ENCODE assay signal across 27 mouse cellular contexts in the genomic region with DNA sequence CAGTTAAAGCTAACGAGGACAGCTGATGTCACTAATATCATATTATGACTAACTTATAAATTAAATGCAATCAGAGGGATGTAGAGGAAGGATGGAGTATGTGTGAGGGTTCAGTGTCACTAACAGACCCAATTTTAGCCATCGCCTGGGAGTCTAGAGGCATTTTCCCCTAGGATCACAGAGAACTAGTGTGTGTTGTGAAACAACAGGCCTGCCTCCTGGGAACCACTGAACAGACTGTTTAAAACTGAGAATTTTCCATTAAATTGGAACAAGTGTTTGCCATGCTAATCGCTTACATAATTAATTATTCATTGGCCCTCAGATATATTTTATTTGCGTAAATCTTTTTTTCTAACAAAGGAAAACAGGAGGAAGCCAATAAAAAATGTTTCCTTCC.
"Had no signal": no experiment of that assay in that cellular context is flagged by ENCODE, and none has a peak within 500 bp of the region (broad histone marks: within the 10 kb centered on the region; RNA-seq: fewer than 3 reads in every experiment).

No protein-coding gene starts in this region.

- H3K27ac ChIP-seq: heart, embryonic 13.5 days; heart, embryonic 15.5 days; hindbrain, embryonic 13.5 days; hindbrain, embryonic 15.5 days; hindbrain, postnatal 0 days; intestine, embryonic 15.5 days; layer of hippocampus, adult 2 months; left cerebral cortex, adult 2 months; limb, embryonic 10.5 days; limb, embryonic 12.5 days; liver, embryonic 13.5 days; liver, embryonic 15.5 days had no signal

- H3K27me3 ChIP-seq: heart, embryonic 13.5 days; heart, embryonic 15.5 days; intestine, embryonic 15.5 days; kidney, embryonic 15.5 days; limb, embryonic 12.5 days; liver, embryonic 13.5 days; liver, embryonic 15.5 days had no signal

- H3K9ac ChIP-seq: heart, embryonic 13.5 days; heart, embryonic 15.5 days; hindbrain, embryonic 13.5 days; hindbrain, embryonic 15.5 days; intestine, embryonic 15.5 days; kidney, embryonic 15.5 days; limb, embryonic 12.5 days; liver, embryonic 13.5 days; liver, embryonic 15.5 days; liver, postnatal 0 days had no signal

- H3K36me3 ChIP-seq: heart, embryonic 13.5 days; heart, embryonic 15.5 days; hindbrain, embryonic 13.5 days; hindbrain, embryonic 15.5 days; intestine, embryonic 15.5 days; kidney, embryonic 15.5 days; limb, embryonic 10.5 days; limb, embryonic 12.5 days; liver, embryonic 13.5 days; liver, embryonic 15.5 days had no signal

- H3K4me2 ChIP-seq: heart, embryonic 11.5 days; heart, embryonic 13.5 days; heart, embryonic 15.5 days; hindbrain, embryonic 13.5 days; hindbrain, embryonic 15.5 days; intestine, embryonic 15.5 days; kidney, embryonic 15.5 days; limb, embryonic 12.5 days; liver, embryonic 11.5 days; liver, embryonic 13.5 days; liver, embryonic 15.5 days had no signal

- ATAC-seq: hindbrain, postnatal 0 days; intestine, embryonic 15.5 days; liver, postnatal 0 days had no signal

- H3K4me3 ChIP-seq: heart, embryonic 13.5 days; heart, embryonic 15.5 days; hindbrain, embryonic 13.5 days; hindbrain, embryonic 15.5 days; intestine, embryonic 15.5 days; kidney, embryonic 15.5 days; layer of hippocampus, adult 2 months; left cerebral cortex, adult 2 months; limb, embryonic 10.5 days; limb, embryonic 12.5 days; liver, embryonic 13.5 days; liver, embryonic 15.5 days had no signal

- H3K9me3 ChIP-seq: heart, embryonic 13.5 days; heart, embryonic 15.5 days; hindbrain, embryonic 15.5 days; intestine, embryonic 15.5 days; kidney, embryonic 15.5 days; limb, embryonic 10.5 days; limb, embryonic 12.5 days; liver, embryonic 13.5 days; liver, embryonic 15.5 days had no signal

- DNase-seq: gastrocnemius, postnatal 10 days; gastrocnemius, postnatal 25 days; heart, adult 18-20 months; heart, postnatal 14 days; heart, postnatal 36 days; kidney, adult 11 months; kidney, adult 2 months; kidney, adult 9 months; kidney, postnatal 14 days; kidney, postnatal 4 days; liver; liver, embryonic 13.5 days; liver, postnatal 0 days had no signal
